Mouse (Mus musculus) erythroblast, embryonic 14.5 days (primary cell): Measurements from ENCODE around the gene Serpinb5.

Experiments used
- GATA1 ChIP-seq: IDR thresholded peaks from 2 replicates; pipeline ENCODE4 v1.6.1; 2012; ENCODE audit warnings: low read length, inconsistent platforms, mixed read lengths
- TAL1 ChIP-seq: IDR thresholded peaks from 3 replicates; pipeline ENCODE4 v1.6.1; 2012; ENCODE audit warnings: low read length, inconsistent platforms, mixed read lengths

- no peak for TF ChIP-seq GATA1
- no peak for TF ChIP-seq TAL1
Measured at GRCm38 (mm10) chr1:106865543-106865942, 4.6 kb downstream of the Serpinb5 start.
